Mouse (Mus musculus) G1E-ER4 (cell line): ENCODE results near the gene Apoc1. TPM values are rescaled to one million over a fixed set of nuclear protein-coding genes. Genes with fewer than 3 reads are reported as not detected.

ENCODE experiments used
- GATA1 ChIP-seq: IDR thresholded peaks from one replicate; pipeline ENCODE4 v1.8.0; 2012; ENCODE audit warnings: low read length, inconsistent platforms
- polyA plus RNA-seq: library from polyadenylated mRNA; stranded (reverse); fragments of >175 nt; gene quantifications from 2 replicates; pipeline ENCODE4 v1.2.3, GENCODE M21; 2012

Gene Apoc1
- polyA plus RNA-seq, 1 experiment, result 4.8 TPM

DNA sequence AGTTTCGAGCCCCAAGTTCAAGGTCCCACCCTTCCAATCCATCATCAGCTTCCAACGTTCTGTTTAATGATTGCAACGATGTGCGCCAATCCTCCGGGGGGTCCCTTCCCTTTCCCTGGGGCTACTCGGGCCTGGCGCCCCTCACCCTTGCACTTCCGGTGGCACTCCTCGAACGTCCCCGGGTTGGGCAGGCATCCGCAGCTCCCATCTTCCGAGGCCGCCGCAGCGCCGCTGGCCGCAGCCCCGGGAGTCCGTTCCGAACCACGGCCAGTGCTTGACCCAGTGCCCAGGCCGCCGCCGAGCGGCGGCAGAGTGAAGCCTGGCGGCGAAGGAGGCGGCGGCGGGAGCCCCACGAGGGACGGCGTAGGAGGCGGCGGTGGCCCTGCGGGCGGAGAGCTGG lies 22.4 kb upstream of the Apoc1 start:
- TF ChIP-seq GATA1, result no peak

DNA sequence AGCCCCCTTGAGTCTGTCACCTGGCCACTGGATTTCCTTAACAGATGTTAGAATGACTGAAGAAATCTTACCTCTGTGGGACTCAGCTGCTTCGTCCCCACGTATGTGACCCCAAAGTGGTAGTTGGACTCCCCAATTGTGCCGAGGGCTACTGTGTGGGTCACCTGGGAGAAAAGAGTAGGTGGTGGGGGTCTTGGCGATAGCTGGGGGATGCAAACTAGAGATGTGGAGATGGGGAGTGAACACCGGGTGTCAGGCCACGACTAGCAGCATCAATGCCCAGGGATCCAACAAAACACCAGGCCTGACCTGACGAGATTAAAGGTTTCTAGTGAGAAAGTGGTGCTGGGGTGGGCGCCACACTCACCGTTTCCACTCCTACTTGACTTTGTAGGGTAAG lies 21.1 kb upstream of the Apoc1 start:
- no peak for TF ChIP-seq GATA1

DNA sequence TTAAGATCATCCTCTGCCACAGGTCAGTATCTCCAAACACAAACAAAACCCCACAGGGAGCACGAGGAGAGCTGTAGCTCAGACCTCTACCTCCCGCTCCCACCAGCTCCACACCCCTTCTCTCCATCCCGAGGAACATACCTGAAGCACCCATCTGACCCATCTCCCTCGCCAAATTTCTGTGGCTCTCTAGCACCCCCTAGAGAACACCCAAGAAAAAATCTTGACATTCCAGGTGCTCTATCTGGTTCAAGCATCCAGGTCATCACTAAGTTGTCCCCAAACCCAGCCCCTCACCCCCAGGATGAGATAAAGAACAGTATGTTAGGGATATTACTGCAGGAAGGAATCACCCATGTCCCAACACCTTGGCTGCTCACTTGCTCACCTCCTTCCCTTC lies 20.7 kb upstream of the Apoc1 start:
- no peak for TF ChIP-seq GATA1

DNA sequence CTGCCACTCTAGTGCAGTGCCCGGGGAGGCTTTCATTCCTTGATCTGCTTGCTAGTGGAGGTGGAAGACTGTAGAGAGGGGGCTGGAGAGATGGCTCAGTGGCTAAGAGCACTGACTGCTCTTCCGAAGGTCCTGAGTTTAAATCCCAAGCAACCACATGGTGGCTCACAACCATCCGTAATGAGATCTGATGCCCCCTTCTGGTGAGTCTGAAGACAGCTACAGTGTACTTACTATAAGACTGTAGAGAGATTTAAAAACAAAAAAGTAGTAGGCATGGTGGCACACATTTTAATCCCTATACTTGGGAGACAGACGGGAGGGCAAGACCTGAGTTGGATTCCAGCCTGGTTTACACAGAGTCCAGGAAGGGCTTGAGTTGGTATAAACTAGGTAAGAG lies 20.0 kb upstream of the Apoc1 start:
- TF ChIP-seq GATA1, result no peak

DNA sequence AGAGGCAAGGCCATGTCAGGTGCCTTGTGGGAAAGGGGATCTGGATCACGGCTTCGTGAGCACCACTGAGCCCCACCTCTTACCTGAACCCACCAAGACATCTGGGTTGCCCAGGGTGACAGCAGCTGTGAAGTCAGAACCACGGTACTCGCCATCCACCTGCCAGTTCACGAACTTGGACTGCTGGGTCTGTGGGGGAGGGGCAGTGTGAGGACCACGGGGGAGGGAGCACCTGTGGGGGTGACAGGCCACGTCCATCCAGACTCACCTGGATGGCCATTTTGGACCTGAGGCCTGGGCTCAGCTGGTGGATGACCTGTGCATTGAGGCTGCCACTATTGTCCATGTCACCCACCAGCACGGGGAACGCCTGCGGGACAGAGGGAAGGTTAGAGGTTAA lies 18.2 kb upstream of the Apoc1 start:
- TF ChIP-seq GATA1, result no peak

DNA sequence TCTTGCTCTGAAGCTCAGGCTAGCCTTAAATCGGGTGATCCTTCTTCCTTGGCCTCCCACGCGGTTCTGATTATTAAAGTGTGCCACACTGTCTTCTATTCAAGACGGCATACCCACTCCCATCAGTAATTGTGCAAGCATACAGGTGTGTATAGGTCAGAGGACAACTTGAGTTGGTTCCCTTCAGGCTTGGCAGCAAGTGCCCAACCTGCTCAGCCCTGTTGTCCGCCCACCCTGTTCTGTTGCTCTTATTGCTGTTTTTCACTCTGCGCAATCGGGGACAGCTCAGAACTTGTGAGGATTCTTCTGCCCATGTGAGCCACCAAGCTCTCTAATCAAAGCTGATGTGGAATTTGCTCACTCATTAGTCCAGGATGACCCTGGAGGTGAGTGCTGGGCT lies 12.8 kb upstream of the Apoc1 start:
- no peak for TF ChIP-seq GATA1

DNA sequence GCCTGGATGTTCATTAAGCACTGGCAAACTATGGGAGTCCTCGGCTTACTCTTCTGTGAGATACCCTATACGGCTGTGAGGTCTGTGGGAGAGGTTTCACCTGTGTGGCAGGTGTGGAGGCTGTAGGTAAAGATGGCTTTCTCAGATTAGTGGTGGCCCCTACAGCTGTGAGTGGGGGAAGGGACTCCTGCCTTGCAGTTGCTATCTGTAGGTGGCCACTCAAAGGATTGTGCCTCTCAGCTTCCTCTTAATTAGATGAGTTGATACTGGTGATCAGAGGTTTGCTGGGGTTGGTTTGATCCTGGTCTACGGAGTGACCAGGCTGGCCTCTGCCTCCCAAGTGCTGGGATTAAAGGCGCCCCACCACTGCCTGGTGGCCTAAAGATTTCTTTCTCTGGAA lies 12.0 kb upstream of the Apoc1 start:
- TF ChIP-seq GATA1, result no peak

DNA sequence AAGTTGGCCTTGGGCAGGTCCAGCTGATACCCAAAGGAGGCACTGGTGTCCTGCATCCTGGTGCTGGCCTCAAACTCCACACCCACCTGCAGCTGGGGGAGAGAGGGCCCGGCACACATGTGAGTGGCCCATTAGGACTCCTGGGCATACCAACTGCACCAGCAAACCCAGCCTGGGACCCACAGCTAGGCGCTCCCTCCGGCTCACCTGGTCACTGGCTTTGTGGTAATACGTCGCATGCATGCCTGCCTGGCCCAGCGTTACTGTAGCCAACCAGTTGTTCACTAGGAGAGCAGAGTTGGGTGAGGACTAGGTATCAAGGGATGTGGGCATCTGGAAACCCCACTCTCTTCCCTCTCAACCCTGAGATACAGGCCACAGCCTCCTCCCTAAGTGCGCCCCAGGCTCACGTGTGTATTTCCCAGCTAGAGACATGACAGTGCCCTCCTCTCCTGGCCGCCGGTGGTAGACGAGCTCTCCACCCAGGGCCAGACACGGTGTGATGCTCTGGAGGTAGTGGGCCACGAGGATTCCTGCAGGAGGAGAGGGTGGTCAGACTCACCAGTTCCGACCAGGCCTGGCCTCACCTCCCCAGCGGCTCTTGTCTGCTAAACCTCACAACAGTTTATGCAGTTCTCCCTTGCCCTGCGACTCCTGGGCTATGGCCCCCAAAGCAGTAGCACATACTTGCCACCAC lies 10.5 kb upstream of the Apoc1 start:
- no peak for TF ChIP-seq GATA1

DNA sequence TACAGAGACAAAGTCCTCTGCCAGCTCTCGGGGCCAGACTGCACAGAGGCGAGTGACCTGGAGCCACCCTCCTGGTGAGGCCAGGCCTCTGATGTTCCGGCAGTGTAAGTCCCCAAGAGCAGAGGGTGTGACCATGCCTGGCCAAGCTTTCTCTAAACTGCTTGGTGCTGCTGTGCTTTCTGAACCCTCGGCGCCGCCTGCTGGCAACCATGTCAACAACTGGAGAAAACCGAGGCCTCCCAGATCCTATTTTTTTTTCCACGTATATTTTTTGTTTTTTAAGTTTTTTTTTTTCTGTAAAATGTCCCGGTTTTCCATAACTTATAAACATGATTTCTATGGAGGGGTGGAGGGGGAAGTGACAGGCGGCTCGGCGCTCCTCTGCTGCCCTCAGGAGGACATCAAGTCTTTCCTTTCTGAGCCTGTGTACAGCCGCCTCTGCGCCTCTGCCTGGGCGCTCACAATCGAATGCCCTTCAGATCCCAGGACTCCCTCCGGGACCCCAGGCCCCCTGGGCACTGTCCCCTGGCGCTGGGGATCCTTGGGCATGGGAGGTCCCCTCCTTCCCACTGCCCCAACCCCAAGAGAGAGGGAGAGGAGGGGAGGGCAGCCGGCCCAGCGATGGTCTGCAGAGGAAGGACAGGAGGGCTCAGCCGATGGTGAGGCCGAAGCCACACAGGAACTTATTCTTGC lies 8.8 kb upstream of the Apoc1 start:
- TF ChIP-seq GATA1, result no peak

DNA sequence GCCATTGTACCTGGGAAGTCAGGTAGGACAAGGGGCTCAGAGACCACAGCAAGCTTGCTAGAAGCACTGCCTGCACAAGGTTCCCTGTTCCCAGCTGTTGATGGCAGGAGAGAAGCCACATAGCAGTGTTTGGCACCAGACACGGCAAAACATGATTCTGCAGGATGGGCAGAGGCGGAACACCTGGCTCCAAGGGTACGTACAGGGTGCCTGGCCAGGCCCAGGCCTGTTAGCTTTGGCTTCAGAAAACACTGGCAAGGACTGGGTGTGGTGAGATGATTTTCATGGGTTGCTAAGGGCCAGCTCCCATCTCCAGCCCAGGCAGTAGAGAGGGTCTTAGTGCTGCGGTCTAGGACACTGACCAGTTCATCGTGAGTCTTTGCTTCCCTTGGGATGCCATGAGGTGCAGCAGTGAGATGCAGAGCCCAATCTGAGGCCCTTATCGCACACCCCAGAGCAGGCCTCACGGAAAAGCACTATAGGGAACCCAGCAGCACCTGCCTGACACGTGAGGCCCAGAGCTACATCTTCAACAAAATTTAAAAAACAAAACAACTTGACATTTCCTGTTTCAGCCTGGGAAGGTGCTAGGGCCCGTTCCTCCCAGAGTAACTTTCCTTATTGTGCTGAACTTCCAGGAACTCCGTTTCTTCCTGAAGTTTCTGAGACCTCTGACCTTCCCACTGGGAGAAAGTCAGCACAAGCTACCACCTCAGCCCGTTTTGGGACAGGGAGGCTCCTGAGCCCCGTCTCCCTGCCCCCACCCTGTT lies 8.0 kb upstream of the Apoc1 start:
- TF ChIP-seq GATA1, result no peak

DNA sequence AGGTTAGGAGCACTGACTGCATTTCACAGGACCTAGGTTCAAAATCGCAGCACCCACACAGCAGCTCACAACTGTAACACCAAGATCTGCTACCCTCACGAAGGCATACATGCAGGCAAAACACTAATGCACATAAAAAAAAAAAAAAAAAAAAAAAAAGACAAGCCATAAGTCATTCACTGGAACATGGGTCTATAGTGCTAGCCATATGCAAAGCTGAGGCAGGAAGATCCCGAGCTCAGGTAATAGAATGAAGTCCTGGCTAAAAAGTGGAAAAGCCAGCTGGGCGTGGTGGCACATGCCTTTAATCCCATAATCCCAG lies 7.3 kb upstream of the Apoc1 start:
- no peak for TF ChIP-seq GATA1

DNA sequence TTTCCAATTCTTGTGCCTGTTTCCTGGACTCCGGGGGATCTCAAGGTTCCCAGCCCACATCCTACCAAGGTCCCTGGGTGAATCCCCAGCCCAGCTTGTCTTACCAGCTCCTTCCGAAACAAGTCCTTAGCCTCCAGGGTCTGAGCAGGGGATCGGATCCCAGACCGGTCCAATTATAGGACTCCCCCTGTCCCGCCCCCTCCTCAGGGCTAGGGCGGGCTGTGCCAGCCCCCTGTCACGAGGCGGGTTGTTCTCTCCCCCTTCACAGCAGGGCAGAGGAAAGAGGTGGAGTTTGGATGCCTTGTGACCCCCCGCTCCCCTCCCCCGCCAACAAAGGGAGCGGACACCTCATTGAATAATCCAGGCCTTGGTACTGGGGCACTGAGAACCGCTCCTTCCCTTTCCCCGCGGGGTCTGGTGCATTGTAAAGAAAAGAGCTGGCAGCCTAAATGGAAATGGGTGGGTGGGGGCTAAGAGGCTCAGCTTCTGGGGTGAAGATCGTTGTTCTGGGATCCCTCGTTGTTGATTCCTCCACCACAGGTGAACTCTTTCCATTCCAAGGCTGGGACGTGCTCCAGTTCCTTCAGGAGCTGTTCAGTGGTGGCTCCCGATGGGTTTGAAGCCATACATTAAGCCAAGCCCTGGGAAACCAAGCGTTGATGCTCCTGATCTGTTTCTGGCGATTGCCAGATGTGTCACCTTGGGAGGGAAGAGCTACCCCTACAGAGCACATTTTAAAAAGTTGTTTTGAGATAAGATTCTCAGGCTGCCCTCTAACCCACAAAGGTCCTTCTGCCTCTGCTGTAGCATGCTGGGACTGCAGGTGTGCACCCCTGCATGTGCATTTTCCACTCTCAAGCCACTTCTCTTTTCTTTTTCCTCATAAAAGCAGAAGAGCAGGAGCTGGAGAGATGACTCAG lies 6.7 kb upstream of the Apoc1 start, which contains the start of gene Apoe:
Gene Apoe (minus strand): TSS at position 282 of the 920 bp plus-strand sequence.
- no peak for TF ChIP-seq GATA1

DNA sequence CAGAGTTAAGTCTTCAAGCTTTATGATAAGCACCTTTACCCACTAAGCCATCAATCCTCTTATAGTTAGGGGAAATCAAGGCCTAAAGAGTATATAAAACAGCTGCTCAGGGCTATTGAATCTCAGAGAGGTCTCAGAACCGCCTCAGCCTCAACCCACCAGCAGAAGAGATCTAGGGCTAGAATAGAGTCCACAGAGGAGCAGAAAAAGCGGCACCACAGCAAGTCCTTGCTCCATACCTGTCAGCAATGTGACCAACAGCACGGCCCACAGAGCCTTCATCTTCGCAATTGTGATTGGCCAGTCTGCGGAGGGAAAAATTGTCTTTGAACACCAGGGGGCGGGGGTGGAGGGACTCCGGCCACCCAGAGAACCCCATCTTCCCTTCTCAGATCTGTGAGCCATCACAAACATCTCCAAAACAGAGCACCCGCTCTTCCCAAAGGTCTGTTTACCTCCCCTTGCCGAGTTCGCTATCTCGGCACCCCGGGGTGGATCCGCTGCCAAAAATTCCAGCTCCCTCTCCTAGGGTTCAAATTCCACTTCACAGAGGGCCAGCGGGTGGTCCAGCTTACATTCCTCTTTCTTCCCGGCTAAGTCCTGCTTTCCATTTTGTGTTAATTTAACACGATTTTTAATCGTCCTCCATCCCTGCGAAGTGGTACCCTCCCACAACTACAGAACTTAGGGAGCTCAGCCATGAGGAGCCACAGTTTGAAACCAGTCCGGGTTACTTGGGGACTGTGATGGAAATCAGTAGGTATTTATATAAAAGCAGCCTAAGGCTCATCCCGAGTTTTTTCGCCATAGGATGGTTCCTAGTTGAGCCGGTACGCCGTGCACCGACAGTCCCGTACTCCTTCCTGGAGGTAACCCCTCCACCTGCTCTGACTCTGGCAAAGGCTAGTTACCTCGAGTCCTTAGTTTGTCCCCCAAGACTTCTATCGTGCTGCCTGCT lies 5.8 kb upstream of the Apoc1 start:
- no peak for TF ChIP-seq GATA1

DNA sequence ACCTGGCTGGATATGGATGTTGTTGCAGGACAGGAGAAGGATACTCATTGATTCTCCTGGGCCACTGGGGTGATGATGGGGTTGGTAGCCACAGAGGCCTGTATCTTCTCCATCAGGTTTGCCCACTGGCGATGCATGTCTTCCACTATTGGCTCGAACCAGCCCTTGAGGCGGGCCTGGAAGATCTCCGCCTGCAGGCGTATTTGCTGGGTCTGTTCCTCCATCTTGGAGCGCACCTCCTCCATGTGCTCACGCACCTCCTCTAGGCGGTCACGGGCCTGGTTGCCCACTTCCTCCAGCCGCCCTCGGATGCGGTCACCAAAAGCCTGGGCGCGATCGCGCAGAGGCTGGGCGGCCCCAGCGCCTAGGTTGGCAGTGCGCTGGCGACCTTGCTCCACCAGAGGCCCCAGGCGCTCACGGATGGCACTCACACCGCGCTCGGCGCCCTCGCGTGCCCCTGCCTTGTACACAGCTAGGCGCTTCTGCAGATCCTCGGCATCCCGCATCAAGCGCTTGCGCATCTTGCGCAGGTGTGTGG lies 3.9 kb upstream of the Apoc1 start:
- TF ChIP-seq GATA1, result no peak
